Mouse (Mus musculus): Measurements from ENCODE around the gene Prame. TPM values are rescaled to one million over a fixed set of nuclear protein-coding genes. Genes with fewer than 3 reads are reported as not detected.

Gene Prame
- not detected in 2 replicates for polyA plus RNA-seq (2012; rRNA removed; ENCODE audit: low replicate concordance)

DNA sequence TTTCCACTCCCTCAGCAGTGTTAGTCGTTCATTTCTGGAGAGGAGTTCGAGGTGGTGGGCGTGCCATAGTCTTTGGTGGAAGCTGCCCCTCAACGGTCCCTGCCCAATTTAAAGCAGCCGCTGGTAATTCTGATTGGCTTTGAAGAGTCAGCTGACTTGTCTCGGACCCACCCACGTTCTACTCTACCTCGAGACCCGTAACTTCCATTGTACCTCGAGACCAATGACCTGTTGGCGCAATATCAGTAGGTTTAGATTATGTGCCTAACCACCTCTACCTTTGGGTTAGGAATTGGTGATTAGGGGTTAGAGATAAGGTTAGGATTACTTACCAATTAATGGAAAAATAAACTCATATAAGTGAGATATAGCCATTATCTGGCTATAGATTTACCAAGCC lies at the start of gene Prame:
Prame (minus strand) TSS at position 101 of the 400 bp plus-strand sequence.

DNA sequence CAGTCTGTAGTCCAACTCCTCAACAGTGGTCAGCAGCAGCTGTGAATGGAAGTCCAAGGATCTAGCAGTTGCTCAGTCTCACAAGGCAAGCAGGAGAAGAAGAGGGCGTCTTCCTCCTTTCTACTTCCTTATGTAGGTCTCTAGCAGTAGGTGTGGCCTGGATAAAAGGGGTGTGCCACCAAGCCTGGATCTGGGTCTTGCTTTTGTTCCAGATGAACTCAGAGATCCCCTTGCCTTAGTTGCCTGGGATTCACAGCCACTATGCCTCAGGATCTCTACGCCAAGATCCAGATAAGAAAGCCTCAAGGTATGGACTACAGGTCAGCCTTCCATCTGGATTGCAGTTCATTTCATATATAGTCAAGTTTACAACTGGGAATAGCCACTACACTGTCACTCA lies 28.8 kb downstream of the Prame start, which contains the start of gene Nxf7:
Nxf7 (minus strand) TSS at position 101 of the 400 bp plus-strand sequence.

Other genes with a start within 250 kb of the Prame start
- not detected in 2 replicates for gene Gm7903, start 193.9 kb downstream of the Prame start, polyA plus RNA-seq (2012; rRNA removed; ENCODE audit: low replicate concordance)
- gene AV320801, start 133.1 kb downstream of the Prame start, polyA plus RNA-seq (2012; rRNA removed; ENCODE audit: low replicate concordance), result not detected in 2 replicates
- not detected in 2 replicates for gene Nxf7, start 28.9 kb downstream of the Prame start, polyA plus RNA-seq (2012; rRNA removed; ENCODE audit: low replicate concordance)
- gene Tcp11x2, start 66.1 kb upstream of the Prame start, polyA plus RNA-seq (2012; rRNA removed; ENCODE audit: low replicate concordance), result not detected in 2 replicates
- not detected in 2 replicates for gene Tmsb15a, start 97.6 kb upstream of the Prame start, polyA plus RNA-seq (2012; rRNA removed; ENCODE audit: low replicate concordance)
- 2.1 and 2.5 TPM in 2 replicates for gene Armcx5, start 115.0 kb upstream of the Prame start, polyA plus RNA-seq (2012; rRNA removed; ENCODE audit: low replicate concordance)
- 13.9 and 25.3 TPM in 2 replicates for gene Gprasp1, start 115.0 kb upstream of the Prame start, polyA plus RNA-seq (2012; rRNA removed; ENCODE audit: low replicate concordance)
- 2.3 and 8.1 TPM in 2 replicates for gene Bhlhb9, start 169.9 kb upstream of the Prame start, polyA plus RNA-seq (2012; rRNA removed; ENCODE audit: low replicate concordance)
- 1.8 and 12.6 TPM in 2 replicates for gene Gprasp2, start 211.3 kb upstream of the Prame start, polyA plus RNA-seq (2012; rRNA removed; ENCODE audit: low replicate concordance)

All from subcutaneous adipose tissue, adult 2 months (tissue).